Mouse (Mus musculus) thymus, adult 2 months (tissue): ENCODE results near the gene Hyal3. TPM values are rescaled to one million over a fixed set of nuclear protein-coding genes. Genes with fewer than 3 reads are reported as not detected.
A peak's percentile ranks its signal among the peaks of the same experiment; 100 is the strongest.

Source experiments
- DNase-seq: peaks from one replicate; pipeline ENCODE4 v3.0.0; 2021
- H3K27ac ChIP-seq: fragments of 200-500 bp; 2 replicates; pipeline ENCODE4 v1.5.1; 2012; ENCODE audit warnings: low read length, control low read depth; ENCODE audit not compliant: control insufficient read depth, insufficient read depth
- H3K27me3 ChIP-seq: fragments of 200-500 bp; 2 replicates; pipeline ENCODE4 v1.6.1; 2012; ENCODE audit warnings: mild to moderate bottlenecking, low read length, moderate library complexity, mixed read lengths; ENCODE audit not compliant: control insufficient read depth, insufficient read depth
- H3K36me3 ChIP-seq: fragments of 200-500 bp; 2 replicates; pipeline ENCODE4 v1.6.1; 2012; ENCODE audit warnings: mild to moderate bottlenecking, low read length, moderate library complexity; ENCODE audit not compliant: control insufficient read depth, insufficient read depth
- H3K4me1 ChIP-seq: fragments of 200-500 bp; replicated peaks from 2 replicates; pipeline ENCODE4 v1.6.1; 2012; ENCODE audit warnings: low read length; ENCODE audit not compliant: control insufficient read depth, insufficient read depth
- H3K4me3 ChIP-seq: fragments of 200-500 bp; 2 replicates; pipeline ENCODE4 v1.5.1; 2012; ENCODE audit warnings: mild to moderate bottlenecking, low read length, control low read depth, moderate library complexity; ENCODE audit not compliant: control insufficient read depth, insufficient read depth
- CTCF ChIP-seq: fragments of 200-500 bp; IDR thresholded peaks from 2 replicates; pipeline ENCODE4 v1.5.1; 2012; ENCODE audit warnings: mild to moderate bottlenecking, control low read depth, low read length, moderate library complexity, borderline replicate concordance; ENCODE audit not compliant: control insufficient read depth, poor library complexity, insufficient read depth; ENCODE audit errors: extremely low read depth
- POLR2A ChIP-seq: fragments of 200-500 bp; IDR thresholded peaks from 2 replicates; pipeline ENCODE4 v1.6.1; 2012; ENCODE audit warnings: mild to moderate bottlenecking, low read length, control low read depth, moderate library complexity; ENCODE audit not compliant: control insufficient read depth, poor library complexity, insufficient read depth; ENCODE audit errors: extremely low read depth
- WGBS: fragments of 180-500 bp; shearing (Covaris S2); methylation state at CpG from one replicate; pipeline ENCODE4 v1.1.7; 2018; 5-methylcytosine and 5-hydroxymethylcytosine counted together
- polyA plus RNA-seq: library from polyadenylated mRNA; depleted of rRNA; stranded (reverse); fragments of >200 nt; gene quantifications from 2 replicates; pipeline ENCODE4 v1.2.3, GENCODE M21; 2012

Hyal3 gene
- polyA plus RNA-seq, 1 experiment, result 2.4 TPM

DNA sequence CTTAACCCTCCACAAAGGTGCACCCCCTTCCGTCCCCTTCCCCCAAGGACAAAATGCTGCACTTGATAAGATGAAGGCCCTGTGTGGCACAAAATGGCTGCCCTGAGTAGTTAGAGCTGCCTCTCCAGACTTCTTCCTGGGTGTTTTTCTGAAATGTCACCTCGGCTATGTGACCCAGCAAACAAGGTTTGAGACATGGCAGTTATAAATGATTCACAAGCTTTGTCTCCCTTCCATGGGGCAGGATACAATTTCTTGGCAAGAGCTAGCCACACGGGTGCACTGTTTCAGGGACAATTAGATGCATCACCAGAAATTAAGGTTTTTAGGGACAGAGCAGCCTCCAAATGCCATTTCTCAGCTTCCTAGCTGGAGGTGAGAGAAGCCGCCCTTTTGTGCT, 40.2 kb upstream of the Hyal3 start:
- H3K4me1 ChIP-seq, result peaks cover 34% of the 10 kb centered on the region
- no peak for TF ChIP-seq CTCF
- TF ChIP-seq POLR2A, result no peak
- no peaks in the 10 kb centered on the region for H3K27me3 ChIP-seq
- 87% methylated on average over 4 of the region's 4 CpGs for WGBS
- no peak overlapping the region for H3K27ac ChIP-seq
- no peak overlapping the region for H3K4me3 ChIP-seq
- no peak for DNase-seq
- H3K36me3 ChIP-seq, result peaks cover 17% of the 10 kb centered on the region

DNA sequence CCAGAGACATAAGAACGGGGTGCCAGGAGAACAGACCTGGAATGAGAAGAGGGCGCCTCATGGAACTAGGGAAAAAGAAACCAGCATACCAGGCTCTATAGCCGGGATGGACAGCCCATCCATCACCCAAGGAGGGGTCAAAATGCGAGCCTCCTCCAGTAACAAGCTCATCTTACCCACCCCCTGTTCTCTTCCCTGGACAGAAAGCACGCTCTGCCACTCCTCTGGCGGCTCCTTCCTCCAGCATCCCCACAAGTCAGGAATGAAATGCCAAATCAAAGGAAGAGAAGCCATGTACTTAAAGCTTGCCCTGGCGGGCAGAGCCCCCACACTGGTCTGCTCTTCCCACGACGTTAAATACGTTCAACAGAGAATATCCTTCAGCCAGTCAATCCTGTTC, 39.6 kb upstream of the Hyal3 start:
- Histone ChIP-seq H3K4me1 (peaks cover 32% of the 10 kb centered on the region), H3K27me3 (no peaks in the 10 kb centered on the region)

DNA sequence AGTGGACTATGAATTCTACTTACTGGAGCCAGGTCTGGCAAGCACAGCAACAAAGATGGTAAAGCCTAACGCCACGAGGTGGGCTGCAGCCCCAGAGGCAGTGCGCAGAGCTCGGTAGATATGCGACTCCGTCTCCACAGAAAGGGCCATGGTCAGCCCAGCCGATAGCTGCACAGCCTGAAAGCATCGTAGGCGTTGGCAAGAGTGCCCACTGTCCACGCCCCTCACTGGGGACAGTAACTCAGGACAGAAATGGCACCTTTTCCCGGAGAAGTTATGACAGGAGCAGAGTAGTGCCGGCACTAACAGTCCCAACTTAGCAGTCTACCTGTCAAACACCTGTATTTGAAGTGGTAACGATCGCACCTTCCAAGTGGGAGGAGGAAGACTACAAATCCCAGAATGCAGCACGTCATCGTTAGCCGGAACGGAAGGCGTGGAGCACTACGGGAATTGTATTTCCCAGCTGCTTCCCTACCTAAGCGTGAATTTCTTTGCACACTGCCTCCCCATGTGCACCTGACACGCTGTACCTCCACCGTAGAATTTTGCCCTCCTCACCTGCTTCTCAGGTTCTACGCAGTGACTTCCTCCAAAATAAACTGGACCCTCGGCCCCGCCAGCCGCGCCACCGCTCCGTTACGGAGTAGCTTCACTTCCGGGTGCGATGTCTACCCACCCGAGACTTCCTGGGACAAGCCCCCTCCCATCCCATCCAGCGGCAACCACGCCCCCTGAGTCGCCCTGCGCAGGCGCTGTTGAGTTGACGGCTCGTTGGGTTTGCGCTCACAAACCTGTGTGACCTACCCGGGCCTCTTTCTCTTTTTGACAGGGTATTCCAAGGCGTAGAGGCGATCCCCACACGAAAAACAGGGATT, 38.9 kb upstream of the Hyal3 start, which contains the start of the genes Cyb561d2 and Nprl2:
Gene Cyb561d2, minus strand, starts transcription at position 720 of the 878 bp plus-strand sequence.
Gene Nprl2, plus strand, starts transcription at position 753 of the 878 bp plus-strand sequence.
- Histone ChIP-seq H3K36me3 (peaks cover 17% of the 10 kb centered on the region), H3K27me3 (no peaks in the 10 kb centered on the region), H3K4me3 (peak within 1 kb of the TSS; percentile 85), H3K27ac (peak within 1 kb of the TSS; percentile 11; the same call in 1 of the 2 replicates), H3K4me1 (peaks cover 32% of the 10 kb centered on the region)
- TF ChIP-seq CTCF (no peak), POLR2A (peak; percentile 74)
- under 1% methylated on average over 46 of the region's 46 CpGs for WGBS
- peak; percentile 97 for DNase-seq

More for the DNA sequence above, 39.6 kb upstream of the Hyal3 start:
- no peak for DNase-seq
- Histone ChIP-seq H3K27ac (no peak overlapping the region), H3K4me3 (no peak overlapping the region), H3K36me3 (peaks cover 17% of the 10 kb centered on the region)
- TF ChIP-seq POLR2A (no peak), CTCF (no peak)
- WGBS, result 71% methylated on average over 10 of the region's 10 CpGs

DNA sequence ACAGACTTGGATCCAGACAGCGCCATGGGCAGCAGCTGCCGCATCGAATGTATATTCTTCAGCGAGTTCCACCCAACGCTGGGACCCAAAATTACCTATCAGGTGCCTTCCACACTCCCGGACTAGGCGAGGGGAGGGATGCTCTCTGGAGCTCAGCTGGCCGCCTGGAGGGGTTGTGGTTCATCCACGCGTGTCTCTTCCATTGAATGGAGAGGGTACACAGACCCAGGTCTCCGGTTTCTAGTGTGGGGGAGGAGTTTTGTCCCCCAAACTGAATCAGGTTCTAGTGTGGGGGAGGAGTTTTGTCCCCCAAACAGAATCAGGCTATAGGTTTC, 38.3 kb upstream of the Hyal3 start:
- Histone ChIP-seq H3K27me3 (no peaks in the 10 kb centered on the region), H3K4me1 (peaks cover 31% of the 10 kb centered on the region), H3K4me3 (peak overlapping the region; percentile 85), H3K36me3 (peaks cover 17% of the 10 kb centered on the region), H3K27ac (peak overlapping the region; percentile 11; the same call in 1 of the 2 replicates)
- WGBS, result under 1% methylated on average over 11 of the region's 11 CpGs
- no peak for DNase-seq
- peak; percentile 39; the same call in 1 of the 2 replicates for TF ChIP-seq CTCF
- no peak for TF ChIP-seq POLR2A

DNA sequence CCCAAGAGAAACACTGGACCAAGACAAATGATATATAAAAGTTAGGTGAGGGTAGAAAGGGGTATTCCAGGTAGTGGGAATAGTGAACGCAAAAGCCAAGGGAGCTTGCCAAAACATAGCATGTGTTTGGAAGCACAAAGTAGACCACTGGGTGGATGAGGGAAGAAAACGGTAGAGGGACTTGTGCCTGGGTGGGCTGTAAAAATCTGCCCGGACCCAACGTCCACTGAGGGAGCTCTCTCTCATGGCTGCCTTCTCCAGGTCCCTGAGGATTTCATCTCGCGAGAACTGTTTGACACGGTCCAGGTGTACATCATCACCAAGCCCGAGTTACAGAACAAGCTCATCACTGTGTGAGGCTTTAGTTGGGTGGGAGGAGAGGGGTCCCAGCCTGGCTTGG, 37.9 kb upstream of the Hyal3 start:
- no peaks in the 10 kb centered on the region for H3K27me3 ChIP-seq
- 60% methylated on average over 8 of the region's 8 CpGs for WGBS
- no peak overlapping the region for H3K4me3 ChIP-seq
- no peak for DNase-seq
- peaks cover 16% of the 10 kb centered on the region for H3K36me3 ChIP-seq
- TF ChIP-seq POLR2A (no peak), CTCF (no peak)
- H3K4me1 ChIP-seq, result peaks cover 33% of the 10 kb centered on the region
- no peak overlapping the region for H3K27ac ChIP-seq

DNA sequence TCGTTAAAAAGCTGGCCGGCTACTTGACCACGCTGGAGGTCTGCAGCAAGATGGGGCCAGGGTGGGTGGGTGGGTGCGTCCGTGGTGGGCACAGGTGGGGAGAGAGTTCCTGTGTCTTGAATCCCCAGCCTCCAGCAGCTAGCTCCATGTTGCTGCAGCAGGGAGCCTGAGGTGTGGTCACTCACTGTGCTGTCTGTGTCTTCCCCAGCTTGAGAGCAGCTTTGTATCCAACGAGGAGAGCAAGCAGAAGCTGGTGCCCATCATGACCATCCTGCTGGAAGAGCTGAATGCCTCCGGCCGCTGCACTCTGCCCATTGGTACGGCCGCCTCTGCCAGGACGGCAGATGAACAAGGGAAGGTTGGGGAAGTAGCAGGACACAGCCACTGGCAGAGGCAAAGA, 37.3 kb upstream of the Hyal3 start:
- no peak for DNase-seq
- H3K4me1 ChIP-seq, result peaks cover 34% of the 10 kb centered on the region
- H3K4me3 ChIP-seq, result no peak overlapping the region
- H3K36me3 ChIP-seq, result peaks cover 10% of the 10 kb centered on the region
- no peak overlapping the region for H3K27ac ChIP-seq
- no peaks in the 10 kb centered on the region for H3K27me3 ChIP-seq
- TF ChIP-seq POLR2A (no peak), CTCF (no peak)
- 96% methylated on average over 11 of the region's 11 CpGs for WGBS

DNA sequence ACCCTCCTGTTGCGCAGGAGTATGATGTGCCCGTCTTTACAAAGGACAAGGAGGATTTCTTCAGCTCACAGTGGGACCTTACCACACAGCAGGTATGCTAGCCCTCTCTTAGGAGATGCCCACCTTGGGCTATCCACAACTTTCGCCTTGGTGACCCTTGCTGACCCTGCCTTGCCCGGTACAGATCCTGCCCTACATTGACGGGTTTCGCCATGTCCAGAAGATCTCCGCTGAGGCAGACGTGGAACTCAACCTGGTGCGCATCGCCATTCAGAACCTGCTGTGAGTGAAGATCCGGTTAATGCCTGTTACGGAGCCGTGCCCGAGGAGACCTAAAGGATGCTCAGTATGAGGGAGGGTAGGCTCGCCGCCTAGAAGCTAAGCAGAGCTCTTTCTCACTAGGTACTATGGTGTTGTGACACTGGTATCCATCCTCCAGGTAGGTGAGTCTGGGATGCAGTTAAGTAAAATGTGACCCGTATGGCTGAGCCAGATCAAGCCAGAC, 36.4 kb upstream of the Hyal3 start:
- no peak overlapping the region for H3K27ac ChIP-seq
- TF ChIP-seq CTCF, result no peak
- no peak for TF ChIP-seq POLR2A

More for the DNA sequence above, 36.4 kb upstream of the Hyal3 start:
- DNase-seq, result no peak
- Histone ChIP-seq H3K36me3 (peaks cover 2% of the 10 kb centered on the region; the same call in 1 of the 2 replicates), H3K4me3 (no peak overlapping the region), H3K27me3 (no peaks in the 10 kb centered on the region), H3K4me1 (peaks cover 34% of the 10 kb centered on the region)
- WGBS, result 97% methylated on average over 17 of the region's 17 CpGs
